Mouse (Mus musculus) testis, adult 2 months (tissue): ENCODE data around the gene Tle3. TPM values are rescaled to one million over a fixed set of nuclear protein-coding genes. Genes with fewer than 3 reads are reported as not detected.

Source experiments
- H3K27ac ChIP-seq: fragments of 200-500 bp; 2 replicates; pipeline ENCODE4 v1.5.1; 2012; ENCODE audit warnings: low read depth, low read length; ENCODE audit not compliant: control insufficient read depth, insufficient read depth
- H3K27me3 ChIP-seq: fragments of 200-500 bp; 2 replicates; pipeline ENCODE4 v1.6.1; 2012; ENCODE audit warnings: mild to moderate bottlenecking, low read length, moderate library complexity; ENCODE audit not compliant: control insufficient read depth, insufficient read depth
- H3K36me3 ChIP-seq: fragments of 200-500 bp; 2 replicates; pipeline ENCODE4 v1.6.1; 2012; ENCODE audit warnings: mild to moderate bottlenecking, low read length; ENCODE audit not compliant: control insufficient read depth, insufficient read depth
- H3K4me1 ChIP-seq: fragments of 200-500 bp; 2 replicates; pipeline ENCODE4 v1.6.1; 2012; ENCODE audit warnings: low read length; ENCODE audit not compliant: control insufficient read depth, insufficient read depth
- H3K4me3 ChIP-seq: fragments of 200-500 bp; 2 replicates; pipeline ENCODE4 v1.5.1; 2012; ENCODE audit warnings: low read depth, mild to moderate bottlenecking, low read length, moderate library complexity, mixed read lengths; ENCODE audit not compliant: control insufficient read depth
- CTCF ChIP-seq: fragments of 200-500 bp; IDR thresholded peaks from 2 replicates; pipeline ENCODE4 v1.5.1; 2012; ENCODE audit warnings: low read depth, mild to moderate bottlenecking, inconsistent platforms, low read length, moderate library complexity; ENCODE audit not compliant: control insufficient read depth, insufficient read depth, insufficient replicate concordance
- POLR2A ChIP-seq: fragments of 200-500 bp; IDR thresholded peaks from 2 replicates; pipeline ENCODE4 v1.6.1; 2012; ENCODE audit warnings: low read depth, mild to moderate bottlenecking, inconsistent platforms, low read length, moderate library complexity; ENCODE audit not compliant: control insufficient read depth
- polyA plus RNA-seq: library from polyadenylated mRNA; depleted of rRNA; stranded (reverse); fragments of >200 nt; gene quantifications from 2 replicates; pipeline ENCODE4 v1.2.3, GENCODE M21; 2012

Tle3 gene
- polyA plus RNA-seq, 1 experiment: 153 TPM

GRCm38 (mm10) chr9:61367857-61368566 lies 4.2 kb upstream of the Tle3 start:
- Histone ChIP-seq H3K27ac (no peak overlapping the region), H3K4me3 (no peak overlapping the region), H3K27me3 (peaks cover 12% of the 10 kb centered on the region), H3K36me3 (no peaks in the 10 kb centered on the region), H3K4me1 (peaks cover 25% of the 10 kb centered on the region)
- TF ChIP-seq CTCF (no peak), POLR2A (no peak)

GRCm38 (mm10) chr9:61368567-61369240 lies 3.5 kb upstream of the Tle3 start:
- H3K4me3 ChIP-seq: peak overlapping the region; percentile 78
- H3K27ac ChIP-seq: no peak overlapping the region
- H3K27me3 ChIP-seq: peaks cover 14% of the 10 kb centered on the region
- TF ChIP-seq CTCF (no peak), POLR2A (no peak)
- no peaks in the 10 kb centered on the region for H3K36me3 ChIP-seq
- H3K4me1 ChIP-seq: peaks cover 25% of the 10 kb centered on the region

GRCm38 (mm10) chr9:61369316-61370273 lies 2.6 kb upstream of the Tle3 start:
- Histone ChIP-seq H3K27me3 (peaks cover 14% of the 10 kb centered on the region), H3K4me1 (peaks cover 29% of the 10 kb centered on the region), H3K27ac (peak overlapping the region; percentile 26; the same call in 1 of the 2 replicates), H3K36me3 (no peaks in the 10 kb centered on the region), H3K4me3 (peak overlapping the region; percentile 78)
- no peak for TF ChIP-seq CTCF
- 0 out of 2 replicates have a peak, but pooled peaks have one; percentile 28 for TF ChIP-seq POLR2A

- Histone ChIP-seq H3K4me3 (peak overlapping the region; percentile 94), H3K4me1 (peaks cover 29% of the 10 kb centered on the region), H3K27ac (peak overlapping the region; percentile 83), H3K27me3 (peaks cover 14% of the 10 kb centered on the region), H3K36me3 (no peaks in the 10 kb centered on the region)
- TF ChIP-seq POLR2A (peak; percentile 65), CTCF (no peak)
Measured at GRCm38 (mm10) chr9:61370454-61370888, 1.7 kb upstream of the Tle3 start.

GRCm38 (mm10) chr9:61370889-61371754 lies 1.0 kb upstream of the Tle3 start:
- Histone ChIP-seq H3K36me3 (no peaks in the 10 kb centered on the region), H3K27ac (peak overlapping the region; percentile 83), H3K4me1 (peaks cover 29% of the 10 kb centered on the region), H3K27me3 (peaks cover 14% of the 10 kb centered on the region), H3K4me3 (peak overlapping the region; percentile 94)
- TF ChIP-seq POLR2A: peak; percentile 35; the same call in 1 of the 2 replicates
- no peak for TF ChIP-seq CTCF

GRCm38 (mm10) chr9:61372510-61372975 lies 377 bp downstream of the Tle3 start:
- Histone ChIP-seq H3K27ac (peak overlapping the region; percentile 93), H3K36me3 (no peaks in the 10 kb centered on the region), H3K4me1 (peaks cover 29% of the 10 kb centered on the region), H3K27me3 (peaks cover 14% of the 10 kb centered on the region), H3K4me3 (peak overlapping the region; percentile 97)
- TF ChIP-seq CTCF: no peak
- TF ChIP-seq POLR2A: no peak
